Mouse (Mus musculus) mouse embryonic stem cell (cell line): ENCODE results near the gene Fam81a.

ENCODE experiments used
- in situ Hi-C, 2 experiments: fragments of 300-500 bp; cut with MboI; formaldehyde crosslinking; loops; 1 replicate in 1 of 2; 3 replicates in 1 of 2; pipeline ENCODE4 v1.14.3; 2019 to 2020; ENCODE audit warnings: low sequenced_read_pairs in 2 of 2, low pct_unique_long_range_greater_than_20kb in 1 of 2, mixed read lengths in 1 of 2; ENCODE audit not compliant: unreplicated experiment in 1 of 2

The Fam81a gene

GRCm38 (mm10) chr9:70039597-70040385 lies 102.6 kb downstream of the Fam81a start:
- in situ Hi-C loops, result no loop called here
